Mouse (Mus musculus): ENCODE results near the gene Atp6v0a4. TPM values are rescaled to one million over a fixed set of nuclear protein-coding genes. Genes with fewer than 3 reads are reported as not detected.

Gene Atp6v0a4
- polyA plus RNA-seq, 1 experiment = 259 TPM

DNA sequence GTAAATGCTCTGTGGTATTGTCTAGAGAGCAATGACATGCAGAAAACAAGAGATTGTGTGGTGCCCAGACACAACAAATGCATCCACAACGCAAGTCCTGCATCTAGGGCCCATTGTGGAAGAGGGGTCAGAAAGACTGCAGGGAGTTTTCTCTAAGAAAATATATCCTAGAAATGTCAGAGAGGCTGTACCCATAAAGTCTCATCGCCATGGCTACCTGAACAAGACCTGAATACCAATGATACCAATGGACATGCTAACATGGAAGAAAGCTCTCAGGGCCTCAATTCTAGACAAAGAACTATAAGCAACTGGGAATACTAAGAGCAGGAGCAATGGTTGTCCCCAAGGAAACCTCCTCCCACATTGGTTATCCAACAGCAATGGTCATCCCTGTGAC lies 111.6 kb downstream of the Atp6v0a4 start:
- WGBS = 96% methylated on average over 2 of the region's 2 CpGs
- Histone ChIP-seq H3K4me3 (ENCODE audit: insufficient read depth, low read depth, low read length) (no peak overlapping the region), H3K27ac (ENCODE audit: insufficient read depth, low read depth, low read length) (no peak overlapping the region), H3K4me1 (ENCODE audit: control insufficient read depth, insufficient read depth, low read length) (no peaks in the 10 kb centered on the region), H3K36me3 (ENCODE audit: control insufficient read depth, insufficient read depth, low read length) (peaks cover 2% of the 10 kb centered on the region; the same call in 1 of the 2 replicates), H3K27me3 (replicated peaks; ENCODE audit: control insufficient read depth, insufficient read depth, low read length) (no peaks in the 10 kb centered on the region)
- DNase-seq = no peak
- TF ChIP-seq CTCF (conservative IDR thresholded peaks at IDR 0.05; ENCODE audit: insufficient read depth, insufficient read length, low read depth, low read length) = no peak
- TF ChIP-seq POLR2A (IDR thresholded peaks at IDR 0.05; ENCODE audit: low read depth, low read length) = no peak

DNA sequence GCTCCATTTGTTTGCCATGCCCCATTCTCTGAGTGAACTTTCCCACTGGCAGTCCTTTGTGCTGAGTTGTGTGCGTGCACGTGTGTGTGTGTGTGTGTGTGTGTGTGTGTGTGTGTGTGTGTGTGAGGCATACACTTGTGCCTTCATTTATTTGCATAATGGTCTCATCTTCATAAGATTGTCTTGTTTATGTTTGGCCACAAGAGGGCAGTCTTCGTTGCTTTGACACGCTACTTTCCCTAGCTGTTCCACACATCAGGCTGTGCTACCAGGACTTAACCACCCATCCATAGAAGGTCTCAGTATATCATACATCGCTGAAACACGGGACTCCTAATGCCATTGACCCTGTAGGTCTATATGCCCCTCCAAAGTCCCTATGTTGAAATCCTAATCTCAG lies 116.9 kb downstream of the Atp6v0a4 start:
- peak; percentile 61 for DNase-seq
- no peak overlapping the region for H3K27ac ChIP-seq (ENCODE audit: insufficient read depth, low read depth, low read length)
- H3K4me1 ChIP-seq (ENCODE audit: control insufficient read depth, insufficient read depth, low read length) = no peaks in the 10 kb centered on the region
- 7% methylated on average over 6 of the region's 6 CpGs for WGBS
- H3K4me3 ChIP-seq (ENCODE audit: insufficient read depth, low read depth, low read length) = no peak overlapping the region
- H3K27me3 ChIP-seq (replicated peaks; ENCODE audit: control insufficient read depth, insufficient read depth, low read length) = no peaks in the 10 kb centered on the region
- TF ChIP-seq POLR2A (IDR thresholded peaks at IDR 0.05; ENCODE audit: low read depth, low read length) (no peak), CTCF (conservative IDR thresholded peaks at IDR 0.05; ENCODE audit: insufficient read depth, insufficient read length, low read depth, low read length) (peak; percentile 75)
- no peaks in the 10 kb centered on the region; the same call in 1 of the 2 replicates for H3K36me3 ChIP-seq (ENCODE audit: control insufficient read depth, insufficient read depth, low read length)

Other genes starting within 250 kb of the Atp6v0a4 start
- 13.5 and 14.3 TPM in 2 replicates for gene Svopl, start 77.6 kb downstream of the Atp6v0a4 start, polyA plus RNA-seq (2012; rRNA removed)
- gene Tmem213, start 15.3 kb downstream of the Atp6v0a4 start, polyA plus RNA-seq (2012; rRNA removed) = 240 and 279 TPM in 2 replicates
- 31.1 and 37.5 TPM in 2 replicates for gene D630045J12Rik, start 129.4 kb upstream of the Atp6v0a4 start, polyA plus RNA-seq (2012; rRNA removed)
- 1.6 and 1.9 TPM in 2 replicates for gene Zc3hav1l, start 174.7 kb upstream of the Atp6v0a4 start, polyA plus RNA-seq (2012; rRNA removed)
- 9.7 and 12.2 TPM in 2 replicates for gene Zc3hav1, start 230.0 kb upstream of the Atp6v0a4 start, polyA plus RNA-seq (2012; rRNA removed)